Mouse (Mus musculus) C2C12 (cell line): ENCODE data around the gene Ubr7.

Source experiments
- CEBPB ChIP-seq: IDR thresholded peaks from one replicate; pipeline ENCODE4 v1.6.1; 2011; ENCODE audit warnings: low read depth, mild to moderate bottlenecking, control low read depth, moderate library complexity
- CTCF ChIP-seq: IDR thresholded peaks from one replicate; pipeline ENCODE4 v1.5.1; 2011; ENCODE audit not compliant: control insufficient read depth, insufficient read depth, insufficient read length
- MYOD1 ChIP-seq: IDR thresholded peaks from one replicate; pipeline ENCODE4 v1.6.1; 2011; ENCODE audit warnings: low read depth; ENCODE audit not compliant: control insufficient read depth, insufficient read length
- MYOG ChIP-seq: IDR thresholded peaks from one replicate; pipeline ENCODE4 v1.6.1; 2011; ENCODE audit not compliant: control insufficient read depth, insufficient read length; ENCODE audit errors: extremely low read depth
- USF1 ChIP-seq: IDR thresholded peaks from one replicate; pipeline ENCODE4 v1.6.1; 2011; ENCODE audit warnings: low read depth, mild to moderate bottlenecking, control low read depth, moderate library complexity

- no peak for TF ChIP-seq MYOG
- no peak for TF ChIP-seq CTCF
- no peak for TF ChIP-seq USF1
- no peak for TF ChIP-seq MYOD1
- no peak for TF ChIP-seq CEBPB
Observed at GRCm38 (mm10) chr12:102785593-102785985, 27.8 kb downstream of the Ubr7 start.
